ENCODE assay signal across 12 mouse cellular contexts in genomic region chr2:93174159-93174558, GRCm38 (mm10). TPM values are rescaled to one million over a fixed set of nuclear protein-coding genes. Genes with fewer than 3 reads are reported as not detected.
DNase-seq lines count a peak whose midpoint lies in the region; ATAC-seq and TF ChIP-seq lines count a peak whose summit lies in the region.
"Had no signal": no experiment of that assay in that cellular context is flagged by ENCODE, and none has a peak within 500 bp of the region (broad histone marks: within the 10 kb centered on the region; RNA-seq: fewer than 3 reads in every experiment).

No protein-coding gene starts in this region.

- H3K4me2 ChIP-seq in heart, postnatal 0 days (ENCODE audit: low read depth, low read length) = no peak overlapping the region
- H3K4me2 ChIP-seq in neural tube, embryonic 12.5 days (replicated peaks) = no peak overlapping the region
- H3K4me2 ChIP-seq in limb, embryonic 13.5 days (replicated peaks) = no peak overlapping the region
- H3K4me2 ChIP-seq: kidney, embryonic 15.5 days had no signal

- no peak overlapping the region for H3K9ac ChIP-seq in heart, postnatal 0 days (replicated peaks; ENCODE audit: low read depth, low read length)
- H3K9ac ChIP-seq in neural tube, embryonic 12.5 days = 0 out of 2 replicates have a peak overlapping the region, but pooled peaks have one; percentile 0
- H3K9ac ChIP-seq in limb, embryonic 13.5 days = 0 out of 2 replicates have a peak overlapping the region, but pooled peaks have one; percentile 8
- H3K9ac ChIP-seq: kidney, embryonic 15.5 days; liver, postnatal 0 days had no signal

- TF ChIP-seq CTCF in heart, postnatal 0 days (IDR thresholded peaks at IDR 0.05; ENCODE audit: low read depth) = no peak

- no peak overlapping the region for H3K27ac ChIP-seq in heart, postnatal 0 days (ENCODE audit: low read depth)
- peak overlapping the region; percentile 11; the same call in 1 of the 2 replicates for H3K27ac ChIP-seq in neural tube, embryonic 12.5 days
- H3K27ac ChIP-seq in limb, embryonic 13.5 days = no peak overlapping the region
- H3K27ac ChIP-seq: heart, adult 2 months; kidney, embryonic 15.5 days had no signal

- no peak overlapping the region for H3K4me3 ChIP-seq in heart, postnatal 0 days (ENCODE audit: low read depth, low read length)
- no peak overlapping the region for H3K4me3 ChIP-seq in neural tube, embryonic 12.5 days
- H3K4me3 ChIP-seq in limb, embryonic 13.5 days = no peak overlapping the region
- H3K4me3 ChIP-seq: heart, adult 2 months; kidney, embryonic 15.5 days had no signal

- ATAC-seq in heart, postnatal 0 days (ENCODE audit: insufficient read depth, low read depth) = peak; percentile 22; the same call in 1 of the 2 replicates
- no peak for ATAC-seq in neural tube, embryonic 12.5 days (ENCODE audit: low FRiP score, low read depth)
- ATAC-seq in limb, embryonic 13.5 days (ENCODE audit: low FRiP score, low read depth) = peak; percentile 55; the same call in 1 of the 2 replicates
- ATAC-seq: liver, postnatal 0 days had no signal

- H3K36me3 ChIP-seq in heart, postnatal 0 days (replicated peaks; ENCODE audit: control insufficient read depth, insufficient read depth, low read length) = no peaks in the 10 kb centered on the region
- H3K36me3 ChIP-seq in neural tube, embryonic 12.5 days = no peaks in the 10 kb centered on the region
- no peaks in the 10 kb centered on the region for H3K36me3 ChIP-seq in limb, embryonic 13.5 days
- H3K36me3 ChIP-seq: kidney, embryonic 15.5 days had no signal

- 0 out of 2 replicates have a peak, but pooled peaks cover 4% of the 10 kb centered on the region for H3K4me1 ChIP-seq in heart, postnatal 0 days (ENCODE audit: control insufficient read depth, insufficient read depth)
- H3K4me1 ChIP-seq in neural tube, embryonic 12.5 days = peaks cover 62% of the 10 kb centered on the region
- peaks cover 39% of the 10 kb centered on the region for H3K4me1 ChIP-seq in limb, embryonic 13.5 days

- WGBS in heart, postnatal 0 days = 31% methylated on average over 5 of the region's 5 CpGs
- WGBS in neural tube, embryonic 12.5 days = 7% methylated on average over 5 of the region's 5 CpGs
- 32% methylated on average over 5 of the region's 5 CpGs for WGBS in limb, embryonic 13.5 days

- DNase-seq in heart, postnatal 0 days (ENCODE audit: low spot score) = no peak
- no peak for DNase-seq in heart, adult 18-20 months
- DNase-seq in neural tube, embryonic 10.5 days (ENCODE audit: extremely low spot score, low spot score) = no peak
- DNase-seq in urinary bladder, adult 2 months (ENCODE audit: low spot score) = no peak
- no peak for DNase-seq in right cerebral cortex, postnatal 4 days
- DNase-seq: cerebellum, adult 9-10 months; heart, adult 2 months; liver, postnatal 0 days; right cerebral cortex, postnatal 14 days had no signal

- H3K27me3 ChIP-seq in heart, postnatal 0 days (ENCODE audit: control insufficient read depth, insufficient read depth, low read length) = peaks cover 30% of the 10 kb centered on the region
- H3K27me3 ChIP-seq in neural tube, embryonic 12.5 days (replicated peaks) = no peaks in the 10 kb centered on the region; the same call in 1 of the 2 replicates
- H3K27me3 ChIP-seq in limb, embryonic 13.5 days = peaks cover 78% of the 10 kb centered on the region

- no peaks in the 10 kb centered on the region for H3K9me3 ChIP-seq in heart, postnatal 0 days (replicated peaks; ENCODE audit: control insufficient read depth, low read length)
- no peaks in the 10 kb centered on the region for H3K9me3 ChIP-seq in neural tube, embryonic 12.5 days
- no peaks in the 10 kb centered on the region for H3K9me3 ChIP-seq in limb, embryonic 13.5 days
- H3K9me3 ChIP-seq: kidney, embryonic 15.5 days had no signal

- TF ChIP-seq EP300 in heart, postnatal 0 days (IDR thresholded peaks at IDR 0.05; ENCODE audit: low read depth) = no peak

RNA-seq across cellular contexts. Expression of gene Trp53i11, which starts 13.2 kb away (rescaled TPM):
- 74.3 and 77.2 TPM in 2 replicates for total RNA-seq in heart, postnatal 0 days (2014; rRNA removed; ENCODE audit: low replicate concordance)
- polyA plus RNA-seq in heart, postnatal 0 days (2015; fragmentation: Nextera tagmentation; extraction: Ambion mirVana) = 15.1 and 17.4 TPM in 2 replicates
- total RNA-seq in heart, adult 18-20 months (2021) = 10 to 100 TPM; 26.7 to 30.5 TPM
- polyA plus RNA-seq in neural tube, embryonic 12.5 days (2016; fragmentation: Nextera tagmentation; extraction: Ambion mirVana) = 144 and 230 TPM in 2 replicates
- polyA plus RNA-seq in limb, embryonic 13.5 days (2015; fragmentation: Nextera tagmentation; extraction: Ambion mirVana) = 17.6 and 24.6 TPM in 2 replicates
- polyA plus RNA-seq in urinary bladder, adult 2 months (2012; rRNA removed) = 54.5 and 67.6 TPM in 2 replicates
